Mouse (Mus musculus) heart, adult 2 months (tissue): ENCODE data around the gene Zfp871. TPM values are rescaled to one million over a fixed set of nuclear protein-coding genes. Genes with fewer than 3 reads are reported as not detected.
A peak's percentile ranks its signal among the peaks of the same experiment; 100 is the strongest.

ENCODE experiments used
- DNase-seq, 2 experiments: peaks; one replicate each; pipeline ENCODE4 v3.0.0; 2021
- H3K27ac ChIP-seq: fragments of 200-600 bp; 2 replicates; pipeline ENCODE4 v1.8.1; 2022
- H3K27me3 ChIP-seq: fragments of 200-500 bp; 2 replicates; pipeline ENCODE4 v1.6.1; 2012; ENCODE audit warnings: mild to moderate bottlenecking, low read length, inconsistent platforms, mixed read lengths; ENCODE audit not compliant: control insufficient read depth, insufficient read depth
- H3K36me3 ChIP-seq: fragments of 200-500 bp; 2 replicates; pipeline ENCODE4 v1.6.1; 2012; ENCODE audit warnings: low read length, inconsistent platforms; ENCODE audit not compliant: control insufficient read depth, insufficient read depth
- H3K4me1 ChIP-seq: fragments of 200-500 bp; 2 replicates; pipeline ENCODE4 v1.6.1; 2011; ENCODE audit warnings: low read length; ENCODE audit not compliant: control insufficient read depth, insufficient read depth
- H3K4me3 ChIP-seq: fragments of 200-600 bp; 2 replicates; pipeline ENCODE4 v1.8.1; 2022
- H3K79me2 ChIP-seq: fragments of 200-500 bp; replicated peaks from 2 replicates; pipeline ENCODE4 v1.6.1; 2012; ENCODE audit warnings: mild to moderate bottlenecking, inconsistent platforms, low read length, moderate library complexity, mixed read lengths; ENCODE audit not compliant: control insufficient read depth, insufficient read depth
- H3K9ac ChIP-seq: fragments of 200-500 bp; 2 replicates; pipeline ENCODE4 v1.6.1; 2012; ENCODE audit warnings: low read depth, mild to moderate bottlenecking, control low read depth, inconsistent platforms, low read length, mixed read lengths
- CTCF ChIP-seq: fragments of 200-600 bp; IDR thresholded peaks from 2 replicates; pipeline ENCODE4 v1.8.1; 2022; ENCODE audit warnings: antibody characterized with exemption, mild to moderate bottlenecking, moderate library complexity
- EP300 ChIP-seq: fragments of 200-500 bp; IDR thresholded peaks from 2 replicates; pipeline ENCODE4 v1.6.1; 2011; ENCODE audit warnings: low read depth, low read length, control low read depth; ENCODE audit not compliant: insufficient read depth
- POLR2A ChIP-seq: fragments of 200-500 bp; IDR thresholded peaks from 2 replicates; pipeline ENCODE4 v1.6.1; 2011; ENCODE audit warnings: mild to moderate bottlenecking, low read depth, low read length, control low read depth; ENCODE audit not compliant: insufficient read depth
- WGBS: fragments of 180-500 bp; shearing (Covaris S2); methylation state at CpG from one replicate; pipeline ENCODE4 v1.1.7; 2018; 5-methylcytosine and 5-hydroxymethylcytosine counted together
- intact Hi-C: fragments of 180-260 bp; cut with DNase I; formaldehyde crosslinking; loops from one replicate; pipeline ENCODE4 v1.15.1; 2025
- polyA plus RNA-seq: library from polyadenylated mRNA; depleted of rRNA; stranded (reverse); fragments of >200 nt; gene quantifications from 2 replicates; pipeline ENCODE4 v1.2.3, GENCODE M21; 2012
- total RNA-seq, 2 experiments: library from RNA; stranded (reverse); gene quantifications; 2 replicates each; pipeline ENCODE4 v1.2.3; 2021

Zfp871 gene
- total and polyA plus RNA-seq, 3 experiments = 8.6 to 27.3 (median 25.7) TPM

- Histone ChIP-seq H3K36me3 (peaks cover 21% of the 10 kb centered on the region), H3K27me3 (no peaks in the 10 kb centered on the region), H3K9ac (peak overlapping the region; percentile 21), H3K79me2 (peaks cover 13% of the 10 kb centered on the region), H3K4me3 (peak overlapping the region; percentile 90), H3K4me1 (peaks cover 10% of the 10 kb centered on the region), H3K27ac (no peak overlapping the region)
- intact Hi-C loops = loop anchor here (1.0 to 10.0 kb wide), 3 partner anchors 104 to 308 kb away; partner anchors contain the start of genes Cyp4f13 and Zfp870
- TF ChIP-seq CTCF = no peak
- WGBS = 23% methylated on average over 6 of the region's 6 CpGs
- no peak for DNase-seq
These were observed 1.1 kb downstream of the Zfp871 start for GRCm38 (mm10) chr17:32786944-32787343.

- Histone ChIP-seq H3K36me3 (peaks cover 23% of the 10 kb centered on the region), H3K27ac (no peak overlapping the region), H3K4me1 (peaks cover 10% of the 10 kb centered on the region), H3K79me2 (peaks cover 16% of the 10 kb centered on the region), H3K9ac (no peak overlapping the region), H3K27me3 (no peaks in the 10 kb centered on the region), H3K4me3 (no peak overlapping the region)
- WGBS = 77% methylated on average over 3 of the region's 3 CpGs
- TF ChIP-seq CTCF = no peak
- no peak for TF ChIP-seq POLR2A
- TF ChIP-seq EP300 = no peak
- no peak for DNase-seq
- intact Hi-C loops = loop anchor here (5.0 to 10.0 kb wide), 2 partner anchors 162 to 309 kb away; partner anchors contain the start of gene Cyp4f13
These were observed 2.4 kb downstream of the Zfp871 start for GRCm38 (mm10) chr17:32785656-32786055.

GRCm38 (mm10) chr17:32777564-32777963 lies 10.5 kb downstream of the Zfp871 start:
- DNase-seq = no peak
- H3K4me3 ChIP-seq = no peak overlapping the region
- H3K36me3 ChIP-seq = peaks cover 14% of the 10 kb centered on the region
- peaks cover 2% of the 10 kb centered on the region for H3K4me1 ChIP-seq
- intact Hi-C loops = no loop called here
- 90% methylated on average over 3 of the region's 3 CpGs for WGBS
- H3K27ac ChIP-seq = no peak overlapping the region
- H3K9ac ChIP-seq = no peak overlapping the region
- H3K79me2 ChIP-seq = peaks cover 7% of the 10 kb centered on the region
- TF ChIP-seq EP300 (no peak), POLR2A (no peak), CTCF (no peak)
- H3K27me3 ChIP-seq = no peaks in the 10 kb centered on the region

GRCm38 (mm10) chr17:32771213-32771612 lies 16.9 kb downstream of the Zfp871 start:
- no peaks in the 10 kb centered on the region for H3K27me3 ChIP-seq

GRCm38 (mm10) chr17:32766422-32766821 lies 21.7 kb downstream of the Zfp871 start:
- Histone ChIP-seq H3K79me2 (0 out of 2 replicates have a peak, but pooled peaks cover 1% of the 10 kb centered on the region), H3K4me1 (no peaks in the 10 kb centered on the region), H3K4me3 (no peak overlapping the region), H3K27ac (no peak overlapping the region), H3K9ac (no peak overlapping the region), H3K36me3 (peaks cover 6% of the 10 kb centered on the region), H3K27me3 (no peaks in the 10 kb centered on the region)
- 94% methylated on average over 2 of the region's 2 CpGs for WGBS
- DNase-seq = no peak
- intact Hi-C loops = no loop called here
- TF ChIP-seq POLR2A = no peak
- no peak for TF ChIP-seq EP300
- no peak for TF ChIP-seq CTCF

More at GRCm38 (mm10) chr17:32771213-32771612, 16.9 kb downstream of the Zfp871 start:
- Histone ChIP-seq H3K27ac (no peak overlapping the region), H3K4me1 (no peaks in the 10 kb centered on the region), H3K4me3 (no peak overlapping the region), H3K79me2 (0 out of 2 replicates have a peak, but pooled peaks cover 1% of the 10 kb centered on the region), H3K9ac (no peak overlapping the region), H3K36me3 (peaks cover 20% of the 10 kb centered on the region)
- no peak for DNase-seq
- TF ChIP-seq EP300 (no peak), CTCF (peak; percentile 68)
- WGBS = 44% methylated on average over 1 of the region's 1 CpGs
- intact Hi-C loops = loop anchor here (5.0 kb wide), 1 partner anchor 176 kb away; the partner anchor contains the start of gene Cyp4f13

GRCm38 (mm10) chr17:32757331-32757730 lies 30.8 kb downstream of the Zfp871 start:
- Histone ChIP-seq H3K36me3 (no peaks in the 10 kb centered on the region), H3K4me1 (no peaks in the 10 kb centered on the region), H3K27me3 (no peaks in the 10 kb centered on the region), H3K27ac (no peak overlapping the region), H3K9ac (no peak overlapping the region), H3K4me3 (no peak overlapping the region), H3K79me2 (no peaks in the 10 kb centered on the region)
- intact Hi-C loops = no loop called here
- 52% methylated on average over 5 of the region's 5 CpGs for WGBS
- no peak for DNase-seq
- TF ChIP-seq POLR2A (no peak), CTCF (no peak), EP300 (no peak)
